Mouse (Mus musculus) NIH3T3 (cell line): ENCODE measurements around the gene Mbnl1.

Experiments used
- DNase-seq: peaks from one replicate; pipeline ENCODE4 v3.0.0-alpha.2; 2012; ENCODE audit warnings: low read depth

Mbnl1 gene

DNA sequence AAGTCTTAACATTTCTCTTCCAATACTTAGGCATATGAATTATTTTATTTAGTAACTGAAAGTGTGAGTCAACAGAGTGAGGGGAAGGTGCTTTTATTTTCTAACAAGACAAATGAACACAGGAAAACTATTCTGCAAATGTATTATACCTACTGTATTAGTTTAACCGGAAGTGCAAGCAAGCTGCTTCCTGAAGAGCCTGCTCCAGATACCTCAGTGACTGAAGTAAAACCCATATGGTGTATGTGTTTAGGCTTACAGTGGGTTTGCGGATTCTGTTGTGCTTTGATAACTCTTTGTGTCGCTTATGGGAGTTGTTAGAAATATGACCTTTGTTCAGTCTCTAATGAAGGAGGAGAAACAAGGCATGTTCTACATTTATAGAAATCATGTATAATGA lies 46.7 kb downstream of the Mbnl1 start:
- no peak for DNase-seq

DNA sequence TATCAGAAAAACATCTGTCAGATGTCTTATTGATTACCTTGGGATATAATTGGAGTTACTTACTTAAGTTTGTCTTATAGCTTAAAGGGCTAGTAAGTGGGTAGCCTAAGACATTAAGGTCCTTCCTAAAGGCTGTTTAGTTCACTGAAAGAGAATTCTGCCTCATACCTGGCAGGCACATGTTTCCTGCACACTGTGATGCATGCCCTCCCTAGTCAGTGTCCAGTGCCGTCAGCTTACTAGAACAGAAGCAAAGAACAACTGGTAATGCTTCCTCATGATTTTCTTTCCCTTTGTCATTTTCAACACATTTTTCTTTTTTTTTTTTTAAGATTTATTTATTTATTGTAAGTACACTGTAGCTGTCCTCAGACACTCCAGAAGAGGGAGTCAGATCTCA lies 51.5 kb downstream of the Mbnl1 start:
- DNase-seq = no peak

- peak; percentile 27 for DNase-seq
Measured at GRCm38 (mm10) chr3:60531286-60531685, 58.7 kb downstream of the Mbnl1 start.

DNA sequence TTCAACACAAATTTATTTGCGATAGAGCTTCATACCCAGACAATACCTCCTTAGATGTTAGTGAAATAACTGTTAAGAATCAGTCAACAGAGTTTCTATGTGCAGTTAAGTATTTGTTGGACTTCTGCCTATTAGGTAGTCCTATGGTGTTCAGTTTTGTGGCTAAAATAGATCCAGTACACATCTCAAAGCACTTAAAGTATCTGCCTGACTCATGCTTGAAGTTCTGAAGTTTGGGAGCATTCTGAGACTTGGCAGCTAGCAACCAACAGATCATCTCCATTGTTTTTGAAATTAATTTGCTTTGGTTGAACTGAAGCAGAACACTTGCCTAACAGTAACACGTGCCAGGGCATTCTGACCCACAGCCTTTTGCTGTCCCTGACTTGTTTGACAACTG lies 59.2 kb downstream of the Mbnl1 start:
- peak; percentile 59 for DNase-seq

DNA sequence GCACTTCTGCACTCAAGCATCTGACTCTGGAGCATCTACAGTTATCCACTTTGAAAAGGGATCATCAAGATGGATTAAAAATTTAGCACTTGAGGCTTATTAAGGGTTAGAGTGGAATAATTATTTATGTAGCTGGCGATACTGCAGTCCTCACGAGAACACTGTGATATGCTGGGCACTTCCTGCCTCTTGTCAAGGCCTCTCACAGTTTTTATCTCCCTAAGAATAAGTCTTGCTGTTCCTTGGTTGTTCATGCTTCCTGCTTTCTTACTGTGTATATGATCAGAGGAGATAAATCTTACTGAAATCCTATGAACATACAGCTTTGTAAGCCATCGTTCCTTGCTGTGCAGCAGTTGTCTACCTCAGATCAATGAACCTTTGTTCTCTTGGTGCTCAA lies 62.6 kb downstream of the Mbnl1 start:
- no peak for DNase-seq

- DNase-seq = peak; percentile 62
Measured at GRCm38 (mm10) chr3:60537063-60537462, 64.4 kb downstream of the Mbnl1 start.

GRCm38 (mm10) chr3:60538214-60538971 lies 65.8 kb downstream of the Mbnl1 start:
- DNase-seq = no peak

- peak; percentile 25 for DNase-seq
Measured at GRCm38 (mm10) chr3:60541121-60541520, 68.5 kb downstream of the Mbnl1 start.

GRCm38 (mm10) chr3:60546196-60546595 lies 73.6 kb downstream of the Mbnl1 start:
- DNase-seq = no peak

DNA sequence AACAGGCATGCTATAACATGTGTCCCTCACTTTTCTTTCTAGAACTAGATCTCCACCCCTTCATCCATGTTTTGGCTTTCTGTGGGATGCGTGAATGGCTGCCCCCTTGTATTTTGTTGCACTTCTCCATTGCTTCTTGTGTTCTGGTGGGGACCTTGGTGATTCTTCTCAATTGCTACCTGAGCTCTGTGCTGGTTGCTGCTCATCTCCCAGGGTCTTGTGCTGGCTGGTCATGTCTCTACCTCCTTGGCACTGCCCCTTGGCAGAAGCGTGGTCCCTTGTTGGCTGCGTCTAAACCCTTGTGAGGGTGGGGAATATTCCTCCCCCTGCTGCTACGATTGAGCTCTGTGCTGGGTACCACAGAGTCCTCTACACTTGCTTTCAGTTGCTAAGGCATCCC lies 74.3 kb downstream of the Mbnl1 start:
- DNase-seq = no peak

DNA sequence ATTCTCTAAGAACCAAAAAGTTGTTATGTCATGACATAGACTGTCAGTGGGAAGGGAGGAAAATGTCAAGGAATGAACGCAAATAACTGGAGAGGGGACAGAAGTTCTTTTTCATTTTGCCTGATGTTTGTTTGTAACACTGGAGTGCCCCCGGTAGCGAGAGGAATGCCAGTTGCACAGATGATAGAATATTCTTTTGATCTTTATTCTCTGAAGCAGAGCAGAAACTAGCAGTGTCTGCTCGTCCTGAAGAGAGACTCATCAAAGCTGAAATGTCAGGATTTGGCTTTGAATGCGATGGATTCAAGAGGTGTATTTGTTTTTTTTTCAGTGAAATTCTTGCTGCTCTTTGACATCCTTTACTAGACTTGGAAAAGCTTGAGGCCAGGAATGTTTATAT lies 77.9 kb downstream of the Mbnl1 start:
- no peak for DNase-seq

DNA sequence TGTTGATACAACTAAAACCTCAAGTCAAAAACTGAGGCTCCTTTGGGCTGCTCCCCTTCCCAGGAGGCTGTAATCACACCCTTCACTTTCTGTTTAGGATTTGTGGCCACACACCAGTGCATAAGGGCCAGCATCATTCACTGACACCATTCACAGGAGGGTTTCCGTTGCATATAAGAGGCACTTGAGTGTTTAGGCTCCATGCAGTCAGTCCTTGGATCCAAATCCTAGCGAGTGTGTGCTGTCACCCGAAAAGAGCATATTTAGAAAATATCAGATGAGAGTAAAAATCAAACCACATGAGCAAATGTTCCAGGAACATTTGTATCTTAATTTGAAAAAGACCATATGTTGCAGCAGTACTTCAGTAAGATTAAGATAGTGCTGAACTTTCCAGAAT lies 79.0 kb downstream of the Mbnl1 start:
- DNase-seq = no peak

- no peak for DNase-seq
Measured at GRCm38 (mm10) chr3:60553011-60553410, 80.4 kb downstream of the Mbnl1 start.

- DNase-seq = no peak
Measured at GRCm38 (mm10) chr3:60556596-60556995, 84.0 kb downstream of the Mbnl1 start.

DNA sequence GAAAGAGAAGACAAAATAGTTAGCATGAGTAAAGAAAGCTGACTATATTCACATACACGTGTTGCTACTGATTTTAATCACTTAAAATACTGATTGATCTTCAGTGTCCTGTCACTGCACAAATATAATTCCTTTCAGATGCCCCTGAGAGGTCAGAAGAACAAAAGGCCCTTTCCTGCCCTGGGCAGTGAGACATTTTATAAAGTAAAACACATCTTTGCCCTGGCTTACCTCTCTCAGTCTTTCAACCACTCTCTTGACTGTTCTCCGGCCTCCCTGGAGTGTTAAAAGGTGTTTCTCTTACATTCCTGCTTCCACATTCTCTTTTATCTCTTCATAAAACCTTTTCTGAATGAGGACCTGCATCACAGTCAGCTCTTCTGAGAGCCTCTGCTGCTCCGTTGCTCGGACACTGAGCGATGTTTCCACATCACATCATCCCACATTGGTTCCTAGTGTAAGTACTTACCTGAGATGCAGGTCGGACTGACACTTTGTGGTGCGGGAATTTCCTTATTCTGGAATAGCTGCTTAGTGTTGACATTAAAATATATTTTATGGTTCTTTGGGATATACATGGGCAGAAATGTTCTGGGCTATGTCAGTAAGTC lies 85.7 kb downstream of the Mbnl1 start:
- no peak for DNase-seq

DNA sequence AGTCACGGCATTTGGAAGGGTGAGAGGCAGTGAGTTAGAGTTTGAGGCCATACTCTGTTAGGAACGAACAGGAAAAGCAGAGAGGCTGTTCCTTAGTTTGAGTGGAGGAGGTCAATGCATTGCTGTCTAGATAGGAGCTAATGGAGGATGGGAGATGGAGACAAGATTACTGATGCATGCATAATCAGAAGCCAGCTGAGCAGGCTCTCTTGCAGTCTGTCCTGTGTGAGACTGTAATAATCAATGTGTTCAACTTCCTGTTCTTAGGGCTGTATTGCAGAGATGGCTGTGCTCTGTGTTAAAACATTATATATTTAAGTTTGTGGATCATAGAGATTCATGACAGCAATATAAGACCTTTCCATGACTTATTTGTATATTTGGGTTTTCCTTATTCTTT lies 87.1 kb downstream of the Mbnl1 start:
- no peak for DNase-seq

DNA sequence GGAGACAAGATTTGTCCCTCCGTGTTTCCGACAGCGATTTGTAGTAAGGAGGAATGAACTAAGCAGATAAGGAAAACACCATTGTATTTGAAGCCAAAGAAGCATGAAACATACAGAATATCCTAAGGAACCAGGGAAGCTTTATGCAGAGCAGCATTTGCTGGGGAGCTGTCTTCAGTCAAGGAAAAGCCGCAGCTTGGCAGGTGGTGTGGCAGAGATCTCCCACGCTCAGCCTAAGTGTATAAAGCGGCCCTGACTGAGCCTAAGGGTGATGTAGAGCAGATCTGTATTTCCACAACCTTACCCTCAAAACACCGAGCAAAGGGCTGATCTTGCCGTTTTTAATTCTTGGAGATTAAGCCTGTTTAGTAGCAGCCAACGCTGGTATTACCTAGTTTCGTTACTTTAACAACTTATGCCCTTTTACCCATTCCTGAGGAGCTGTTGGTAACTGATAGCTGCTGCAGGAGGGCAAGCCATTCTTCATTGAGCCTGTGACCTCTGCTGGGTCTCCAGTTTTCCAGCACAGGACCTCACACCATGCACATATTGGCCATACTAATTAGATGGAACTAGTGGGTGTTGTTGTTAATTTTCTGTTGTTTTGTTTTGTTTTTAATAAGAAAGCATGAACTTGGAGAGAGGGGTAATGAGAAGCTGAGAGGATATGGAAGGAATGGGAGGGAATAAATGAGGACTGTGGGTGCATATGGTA lies 91.1 kb downstream of the Mbnl1 start:
- DNase-seq = no peak

GRCm38 (mm10) chr3:60564244-60564643 lies 91.6 kb downstream of the Mbnl1 start:
- no peak for DNase-seq

DNA sequence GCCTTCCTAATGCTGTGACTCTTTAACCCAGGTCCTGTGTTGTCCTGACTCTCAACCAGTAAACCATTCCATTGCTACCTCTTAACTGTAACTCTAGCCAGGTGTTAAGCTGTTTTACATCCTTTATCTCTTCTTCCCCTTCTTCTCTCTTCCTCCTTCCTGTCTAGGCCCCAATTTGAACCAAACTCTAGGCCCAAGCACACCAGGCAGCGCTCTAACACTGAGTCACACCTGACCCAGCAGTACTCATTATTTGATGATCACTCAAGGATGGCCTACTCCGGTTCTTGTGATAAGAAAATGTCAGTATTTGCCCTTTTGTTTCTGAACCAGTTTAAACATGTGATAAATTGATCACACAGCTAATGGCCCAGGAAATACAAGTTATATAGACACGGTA lies 92.6 kb downstream of the Mbnl1 start:
- no peak for DNase-seq

DNA sequence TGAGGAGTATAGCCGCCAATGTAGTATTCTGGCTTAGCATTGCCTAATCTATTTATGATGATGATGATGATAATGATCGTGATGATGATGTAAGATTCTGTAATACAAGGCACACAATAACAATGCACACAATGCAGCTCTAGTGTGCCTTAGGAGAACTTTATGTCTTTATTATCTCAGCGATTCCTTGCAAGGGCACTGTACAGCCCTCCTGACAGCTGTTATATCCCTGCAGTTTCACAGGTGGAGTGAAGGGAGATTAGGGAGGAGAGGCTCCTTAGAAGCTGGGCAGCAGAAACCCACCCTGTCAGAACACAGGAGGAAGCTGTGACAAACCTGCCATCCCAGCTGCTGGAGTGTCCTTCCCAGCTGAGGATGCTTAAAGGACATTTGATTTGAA lies 93.3 kb downstream of the Mbnl1 start:
- no peak for DNase-seq

DNA sequence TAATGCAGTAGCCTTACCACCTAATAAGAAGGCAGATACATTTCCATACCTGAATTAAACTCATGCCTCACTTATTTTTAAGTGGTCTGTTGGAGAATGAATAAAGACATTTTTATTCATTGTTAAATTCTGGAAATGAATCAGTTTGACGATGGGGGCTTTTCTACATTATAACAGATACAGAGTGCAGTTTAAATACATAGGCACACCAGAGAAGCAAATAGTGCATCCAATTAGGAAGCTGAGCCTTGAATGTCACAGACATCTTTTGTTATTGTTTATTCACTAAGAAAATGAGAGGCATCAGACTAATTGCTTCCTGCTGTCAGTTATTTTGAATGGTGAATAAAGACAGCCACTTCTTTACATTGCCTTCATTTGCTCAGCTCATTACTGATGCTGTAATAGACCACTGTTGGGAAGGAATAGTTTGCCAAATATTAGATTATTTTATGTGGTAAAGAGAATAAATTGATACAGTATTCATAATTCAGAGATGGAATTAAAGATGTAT lies 95.6 kb downstream of the Mbnl1 start:
- DNase-seq = no peak

DNA sequence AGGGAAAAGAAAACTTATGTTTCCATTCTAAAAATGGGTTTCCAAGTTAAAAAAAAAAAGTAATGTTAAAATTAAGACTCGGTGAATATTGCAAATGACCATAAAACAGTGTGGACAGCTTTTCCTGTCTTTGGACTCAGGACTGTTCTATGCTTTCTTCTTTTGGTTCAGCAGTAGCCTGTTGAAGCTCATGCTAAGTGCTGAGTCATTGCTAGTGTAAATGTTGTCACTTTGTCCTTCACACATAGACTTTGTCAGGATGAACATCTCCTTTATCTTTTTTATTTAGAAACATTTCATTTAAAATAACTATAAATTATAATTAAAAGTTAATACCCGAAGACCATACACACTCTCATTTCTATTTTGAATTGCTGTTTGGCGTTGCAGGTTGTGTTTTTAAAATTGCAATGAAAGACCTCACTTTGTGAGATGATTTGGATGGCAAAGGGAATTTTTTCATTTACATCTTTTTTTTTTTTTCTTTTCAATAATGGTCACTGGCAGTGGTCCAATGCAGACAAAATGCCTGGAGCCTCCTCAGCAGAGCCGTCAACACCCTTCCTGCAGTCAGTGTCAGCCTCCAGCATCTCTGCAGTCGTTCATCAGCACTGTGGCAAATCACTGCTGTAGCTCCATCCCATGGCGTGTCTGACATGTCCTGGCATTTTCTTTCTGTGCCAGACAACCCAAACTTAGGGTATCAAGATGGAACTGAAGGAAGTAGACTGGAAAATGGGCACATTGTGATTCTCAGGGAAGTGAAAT lies 96.4 kb downstream of the Mbnl1 start:
- peak; percentile 43 for DNase-seq
